Mouse (Mus musculus) ES-Bruce4 (cell line): Measurements from ENCODE around the gene Aff2.

Source experiments
- CTCF ChIP-seq: IDR thresholded peaks from one replicate; pipeline ENCODE4 v1.8.1; 2011; ENCODE audit warnings: low read depth, low read length
- EP300 ChIP-seq: IDR thresholded peaks from 2 replicates; pipeline ENCODE4 v1.6.1; 2011; ENCODE audit warnings: low read depth, low read length; ENCODE audit not compliant: insufficient read depth
- POLR2A ChIP-seq: IDR thresholded peaks from one replicate; pipeline ENCODE4 v1.8.1; 2011; ENCODE audit warnings: low read length; ENCODE audit not compliant: insufficient read depth

DNA sequence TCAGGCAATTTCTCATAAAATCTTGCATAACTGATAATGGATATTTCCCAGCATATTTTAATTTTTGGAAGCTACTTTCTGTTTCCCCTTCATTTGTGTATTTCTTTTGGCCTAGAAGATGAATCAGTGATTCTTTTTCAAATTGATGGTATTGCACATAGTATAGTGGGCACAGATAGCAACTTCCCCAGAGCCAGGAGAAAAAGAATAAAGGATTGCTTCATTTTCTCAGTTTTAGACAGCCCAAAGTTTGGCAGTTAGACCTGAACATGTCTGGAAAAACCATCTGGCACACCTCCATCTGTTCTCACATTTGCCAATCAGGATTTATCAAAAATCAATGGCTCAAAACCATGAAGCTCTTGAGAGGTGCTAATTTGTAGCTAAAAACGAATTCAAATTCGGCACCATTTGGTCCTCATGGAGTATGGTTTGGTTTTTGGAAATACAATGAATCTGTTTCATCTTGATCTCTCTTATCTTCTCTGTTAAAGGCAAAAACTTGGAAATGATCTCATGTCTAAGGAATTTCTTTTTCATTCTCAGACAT is 441.9 kb downstream of the Aff2 start:
- TF ChIP-seq EP300 = no peak
- TF ChIP-seq POLR2A = no peak
- TF ChIP-seq CTCF = no peak
